Mouse (Mus musculus): Measurements from ENCODE around the gene Ppp1r26.

Gene Ppp1r26

GRCm38 (mm10) chr2:28497561-28497960, 51.0 kb downstream of the Ppp1r26 start:
- in situ Hi-C loops (cut with MboI) = no loop called here

GRCm38 (mm10) chr2:28498431-28498830, 51.8 kb downstream of the Ppp1r26 start:
- in situ Hi-C loops (cut with MboI) = no loop called here

- in situ Hi-C loops (cut with MboI) = no loop called here
Measured at GRCm38 (mm10) chr2:28502987-28503386, 56.4 kb downstream of the Ppp1r26 start.

GRCm38 (mm10) chr2:28504676-28505075, 58.1 kb downstream of the Ppp1r26 start:
- in situ Hi-C loops (cut with MboI) = no loop called here

Data from mature B cell (primary cell).